Mouse (Mus musculus) forebrain, embryonic 16.5 days (tissue): Measurements from ENCODE around the gene Cdipt. TPM values are rescaled to one million over a fixed set of nuclear protein-coding genes. Genes with fewer than 3 reads are reported as not detected.
A peak's percentile ranks its signal among the peaks of the same experiment; 100 is the strongest.

Source experiments
- ATAC-seq: fragments of 200-750 bp; cut with Nextera tagmentation; 2 replicates; pipeline ENCODE4 v1.8.0; 2017; ENCODE audit warnings: mild to moderate bottlenecking, moderate library complexity
- H3K27ac ChIP-seq: fragments of 300-500 bp; sonication (generic); 2 replicates; pipeline ENCODE4 v1.5.1; 2014; ENCODE audit warnings: low read length, control low read depth
- H3K27me3 ChIP-seq: fragments of 300-500 bp; sonication (generic); replicated peaks from 2 replicates; pipeline ENCODE4 v1.6.1; 2014; ENCODE audit warnings: low read length; ENCODE audit not compliant: control insufficient read depth, insufficient read depth
- H3K36me3 ChIP-seq: fragments of 300-500 bp; sonication (generic); 2 replicates; pipeline ENCODE4 v1.6.1; 2014; ENCODE audit not compliant: control insufficient read depth, insufficient read depth
- H3K4me1 ChIP-seq: fragments of 300-500 bp; sonication (generic); replicated peaks from 2 replicates; pipeline ENCODE4 v1.6.1; 2014; ENCODE audit warnings: low read length; ENCODE audit not compliant: control insufficient read depth, insufficient read depth
- H3K4me2 ChIP-seq: fragments of 300-500 bp; sonication (generic); 2 replicates; pipeline ENCODE4 v1.6.1; 2014; ENCODE audit warnings: mild to moderate bottlenecking, low read length, control low read depth
- H3K4me3 ChIP-seq: fragments of 300-500 bp; sonication (generic); replicated peaks from 2 replicates; pipeline ENCODE4 v1.5.1; 2014; ENCODE audit warnings: mild to moderate bottlenecking, low read length, control low read depth
- H3K9ac ChIP-seq: fragments of 300-500 bp; sonication (generic); replicated peaks from 2 replicates; pipeline ENCODE4 v1.6.1; 2014; ENCODE audit warnings: low read depth, low read length, control low read depth
- H3K9me3 ChIP-seq: fragments of 300-500 bp; sonication (generic); 2 replicates; pipeline ENCODE4 v1.6.1; 2016; ENCODE audit warnings: low read length; ENCODE audit not compliant: control insufficient read depth
- WGBS: fragments of 180-500 bp; shearing (Covaris S2); extraction: QIAGEN DNeasy Blood & Tissue Kit; methylation state at CpG from one replicate; pipeline ENCODE4 v1.1.7; 2014; 5-methylcytosine and 5-hydroxymethylcytosine counted together
- polyA plus RNA-seq: library from polyadenylated mRNA; unstranded; fragments of >200 nt; fragmentation: Nextera tagmentation; extraction: Ambion mirVana; gene quantifications from 2 replicates; pipeline ENCODE4 v1.2.1, GENCODE M21; 2015

The Cdipt gene
- polyA plus RNA-seq, 1 experiment from 2014 or later = 122 TPM

GRCm38 (mm10) chr7:126949793-126950646 lies 25.7 kb upstream of the Cdipt start, which contains the start of gene Sez6l2:
TSS of gene Sez6l2 (plus strand) at chr7:126950563.
- Histone ChIP-seq H3K4me1 (peaks cover 39% of the 10 kb centered on the region), H3K9me3 (no peaks in the 10 kb centered on the region), H3K4me2 (peak within 1 kb of the TSS; percentile 89), H3K9ac (peak within 1 kb of the TSS; percentile 76), H3K27ac (peak within 1 kb of the TSS; percentile 87), H3K36me3 (peaks cover 9% of the 10 kb centered on the region; the same call in 1 of the 2 replicates), H3K4me3 (peak within 1 kb of the TSS; percentile 62), H3K27me3 (0 out of 2 replicates have a peak, but pooled peaks cover 2% of the 10 kb centered on the region)
- 0% methylated on average over 41 of the region's 42 CpGs for WGBS
- ATAC-seq = peak; percentile 85

GRCm38 (mm10) chr7:126950647-126951615 lies 24.8 kb upstream of the Cdipt start:
- Histone ChIP-seq H3K27me3 (0 out of 2 replicates have a peak, but pooled peaks cover 2% of the 10 kb centered on the region), H3K4me3 (peak overlapping the region; percentile 62), H3K9ac (peak overlapping the region; percentile 76), H3K9me3 (no peaks in the 10 kb centered on the region), H3K36me3 (peaks cover 6% of the 10 kb centered on the region; the same call in 1 of the 2 replicates), H3K4me1 (peaks cover 39% of the 10 kb centered on the region), H3K27ac (peak overlapping the region; percentile 87), H3K4me2 (peak overlapping the region; percentile 89)
- ATAC-seq = peak; percentile 7; the same call in 1 of the 2 replicates
- WGBS = 3% methylated on average over 26 of the region's 26 CpGs

GRCm38 (mm10) chr7:126951741-126952140 lies 24.0 kb upstream of the Cdipt start:
- Histone ChIP-seq H3K27ac (no peak overlapping the region), H3K4me1 (peaks cover 39% of the 10 kb centered on the region), H3K9me3 (no peaks in the 10 kb centered on the region), H3K9ac (peak overlapping the region; percentile 76), H3K36me3 (peaks cover 4% of the 10 kb centered on the region; the same call in 1 of the 2 replicates), H3K4me3 (peak overlapping the region; percentile 62), H3K4me2 (peak overlapping the region; percentile 89), H3K27me3 (0 out of 2 replicates have a peak, but pooled peaks cover 2% of the 10 kb centered on the region)
- 24% methylated on average over 4 of the region's 4 CpGs for WGBS
- no peak for ATAC-seq

GRCm38 (mm10) chr7:126952646-126953045 lies 23.1 kb upstream of the Cdipt start:
- Histone ChIP-seq H3K9me3 (no peaks in the 10 kb centered on the region), H3K36me3 (peaks cover 4% of the 10 kb centered on the region; the same call in 1 of the 2 replicates), H3K4me1 (peaks cover 38% of the 10 kb centered on the region), H3K27ac (no peak overlapping the region), H3K4me3 (0 out of 2 replicates have a peak overlapping the region, but pooled peaks have one; percentile 62), H3K9ac (peak overlapping the region; percentile 33), H3K4me2 (peak overlapping the region; percentile 89), H3K27me3 (0 out of 2 replicates have a peak, but pooled peaks cover 2% of the 10 kb centered on the region)
- WGBS = 5% methylated on average over 8 of the region's 8 CpGs
- no peak for ATAC-seq

GRCm38 (mm10) chr7:126955125-126955524 lies 20.6 kb upstream of the Cdipt start:
- H3K4me3 ChIP-seq = no peak overlapping the region
- no peak for ATAC-seq
- no peak overlapping the region for H3K9ac ChIP-seq
- no peaks in the 10 kb centered on the region for H3K9me3 ChIP-seq
- peaks cover 23% of the 10 kb centered on the region for H3K4me1 ChIP-seq
- peaks cover 7% of the 10 kb centered on the region for H3K36me3 ChIP-seq
- no peak overlapping the region for H3K4me2 ChIP-seq
- WGBS = 52% methylated on average over 3 of the region's 3 CpGs
- H3K27ac ChIP-seq = no peak overlapping the region
- H3K27me3 ChIP-seq = 0 out of 2 replicates have a peak, but pooled peaks cover 2% of the 10 kb centered on the region

GRCm38 (mm10) chr7:126959780-126960179 lies 15.9 kb upstream of the Cdipt start:
- H3K4me3 ChIP-seq = no peak overlapping the region
- H3K9me3 ChIP-seq = no peaks in the 10 kb centered on the region
- H3K4me2 ChIP-seq = no peak overlapping the region
- H3K9ac ChIP-seq = no peak overlapping the region
- H3K27ac ChIP-seq = no peak overlapping the region
- 0 out of 2 replicates have a peak, but pooled peaks cover 8% of the 10 kb centered on the region for H3K27me3 ChIP-seq
- no peak for ATAC-seq
- WGBS = 79% methylated on average over 9 of the region's 9 CpGs
- H3K36me3 ChIP-seq = peaks cover 10% of the 10 kb centered on the region
- no peaks in the 10 kb centered on the region for H3K4me1 ChIP-seq

- Histone ChIP-seq H3K4me1 (no peaks in the 10 kb centered on the region), H3K36me3 (peaks cover 10% of the 10 kb centered on the region), H3K9me3 (no peaks in the 10 kb centered on the region), H3K9ac (no peak overlapping the region), H3K27ac (no peak overlapping the region), H3K27me3 (0 out of 2 replicates have a peak, but pooled peaks cover 8% of the 10 kb centered on the region), H3K4me2 (no peak overlapping the region), H3K4me3 (no peak overlapping the region)
- WGBS = 87% methylated on average over 5 of the region's 5 CpGs
- ATAC-seq = no peak
Observed at GRCm38 (mm10) chr7:126961095-126961494, 14.6 kb upstream of the Cdipt start.

- H3K4me1 ChIP-seq = no peaks in the 10 kb centered on the region
- no peak overlapping the region for H3K4me3 ChIP-seq
- no peak overlapping the region for H3K27ac ChIP-seq
- H3K9ac ChIP-seq = no peak overlapping the region
- H3K27me3 ChIP-seq = 0 out of 2 replicates have a peak, but pooled peaks cover 8% of the 10 kb centered on the region
- no peak for ATAC-seq
- no peak overlapping the region for H3K4me2 ChIP-seq
- 90% methylated on average over 4 of the region's 4 CpGs for WGBS
- H3K36me3 ChIP-seq = peaks cover 11% of the 10 kb centered on the region
- H3K9me3 ChIP-seq = no peaks in the 10 kb centered on the region
Observed at GRCm38 (mm10) chr7:126961965-126962364, 13.7 kb upstream of the Cdipt start.
